Mouse (Mus musculus) heart, postnatal 0 days (tissue): ENCODE results near the gene Tmem39b. TPM values are rescaled to one million over a fixed set of nuclear protein-coding genes. Genes with fewer than 3 reads are reported as not detected.
"Not testable (repeated sequence)": the region's sequence is repeated elsewhere in the genome, so short reads cannot be mapped to it uniquely, and the experiment has no call there.

Experiments used
- ATAC-seq: fragments of 200-750 bp; cut with Nextera tagmentation; 2 replicates; pipeline ENCODE4 v1.8.0; 2017; ENCODE audit warnings: low read depth, moderate number of reproducible peaks, moderate library complexity; ENCODE audit not compliant: insufficient read depth
- DNase-seq: peaks from one replicate; pipeline ENCODE4 v3.0.0-alpha.2; 2016; ENCODE audit warnings: low spot score
- H3K27ac ChIP-seq: fragments of 300-500 bp; sonication (generic); 2 replicates; pipeline ENCODE4 v1.5.1; 2014; ENCODE audit warnings: low read depth, mild to moderate bottlenecking
- H3K27me3 ChIP-seq: fragments of 300-500 bp; sonication (generic); 2 replicates; pipeline ENCODE4 v1.6.1; 2014; ENCODE audit warnings: low read length, mixed read lengths; ENCODE audit not compliant: control insufficient read depth, insufficient read depth
- H3K36me3 ChIP-seq: fragments of 300-500 bp; sonication (generic); replicated peaks from 2 replicates; pipeline ENCODE4 v1.6.1; 2014; ENCODE audit warnings: low read length, mixed read lengths; ENCODE audit not compliant: control insufficient read depth, insufficient read depth
- H3K4me1 ChIP-seq: fragments of 300-500 bp; sonication (generic); 2 replicates; pipeline ENCODE4 v1.6.1; 2014; ENCODE audit warnings: antibody characterized with exemption; ENCODE audit not compliant: control insufficient read depth, insufficient read depth
- H3K4me2 ChIP-seq: fragments of 300-500 bp; sonication (generic); 2 replicates; pipeline ENCODE4 v1.6.1; 2014; ENCODE audit warnings: low read depth, mild to moderate bottlenecking, low read length, moderate library complexity
- H3K4me3 ChIP-seq: fragments of 300-500 bp; sonication (generic); 2 replicates; pipeline ENCODE4 v1.5.1; 2014; ENCODE audit warnings: low read depth, low read length
- H3K9ac ChIP-seq: fragments of 300-500 bp; sonication (generic); replicated peaks from 2 replicates; pipeline ENCODE4 v1.6.1; 2014; ENCODE audit warnings: low read depth, low read length, mixed read lengths
- H3K9me3 ChIP-seq: fragments of 300-500 bp; sonication (generic); replicated peaks from 2 replicates; pipeline ENCODE4 v1.6.1; 2016; ENCODE audit warnings: low read length; ENCODE audit not compliant: control insufficient read depth
- CTCF ChIP-seq: IDR thresholded peaks from 2 replicates; pipeline ENCODE4 v1.5.1; 2016; ENCODE audit warnings: antibody characterized with exemption, control low read depth, low read depth
- EP300 ChIP-seq: IDR thresholded peaks from 2 replicates; pipeline ENCODE4 v1.6.1; 2016; ENCODE audit warnings: antibody characterized with exemption, low read depth
- WGBS: fragments of 180-500 bp; shearing (Covaris S2); extraction: QIAGEN DNeasy Blood & Tissue Kit; methylation state at CpG from one replicate; pipeline ENCODE4 v1.1.7; 2014; 5-methylcytosine and 5-hydroxymethylcytosine counted together
- polyA plus RNA-seq: library from polyadenylated mRNA; unstranded; fragments of >200 nt; fragmentation: Nextera tagmentation; extraction: Ambion mirVana; gene quantifications from 2 replicates; pipeline ENCODE4 v1.2.1, GENCODE M21; 2015
- total RNA-seq: library from RNA; depleted of rRNA; stranded (reverse); fragments of >200 nt; gene quantifications from 2 replicates; pipeline ENCODE4 v1.2.3, GENCODE M21; 2014; ENCODE audit warnings: low replicate concordance

The Tmem39b gene
- total and polyA plus RNA-seq, 2 experiments from 2014 or later = 3.9 to 11.8 TPM

DNA sequence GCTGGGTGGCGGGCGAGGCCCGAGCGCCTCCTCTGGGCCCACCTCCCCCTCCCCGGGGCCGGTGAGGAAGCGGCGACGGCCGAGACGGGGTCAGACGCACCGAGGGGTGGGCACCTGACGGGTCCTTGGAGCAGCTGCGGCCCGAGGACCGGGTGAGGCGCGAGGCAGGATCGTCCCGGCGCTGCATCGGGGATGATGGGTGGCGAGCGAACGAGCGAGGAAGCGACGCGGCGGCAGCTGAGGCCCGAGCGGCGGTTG is 45.3 kb upstream of the Tmem39b start:
- Histone ChIP-seq H3K9me3 (no peaks in the 10 kb centered on the region), H3K27ac (peak overlapping the region; percentile 93), H3K9ac (peak overlapping the region; percentile 95), H3K27me3 (no peaks in the 10 kb centered on the region), H3K4me1 (peaks cover 23% of the 10 kb centered on the region), H3K4me3 (peak overlapping the region; percentile 82), H3K36me3 (no peaks in the 10 kb centered on the region), H3K4me2 (peak overlapping the region; percentile 88)
- WGBS = under 1% methylated on average over 26 of the region's 34 CpGs
- TF ChIP-seq CTCF (no peak), EP300 (no peak)
- DNase-seq (no peak), ATAC-seq (peak; percentile 22)

GRCm38 (mm10) chr4:129741251-129741973 is 44.8 kb upstream of the Tmem39b start:
- Histone ChIP-seq H3K4me2 (peak overlapping the region; percentile 88), H3K9me3 (no peaks in the 10 kb centered on the region), H3K36me3 (no peaks in the 10 kb centered on the region), H3K27me3 (no peaks in the 10 kb centered on the region), H3K4me1 (peaks cover 23% of the 10 kb centered on the region), H3K4me3 (peak overlapping the region; percentile 82), H3K27ac (peak overlapping the region; percentile 93), H3K9ac (peak overlapping the region; percentile 95)
- ATAC-seq (no peak), DNase-seq (peak; percentile 47)
- TF ChIP-seq EP300 = no peak; the same call in 1 of the 2 replicates
- TF ChIP-seq CTCF = no peak
- WGBS = under 1% methylated on average over 62 of the region's 62 CpGs

DNA sequence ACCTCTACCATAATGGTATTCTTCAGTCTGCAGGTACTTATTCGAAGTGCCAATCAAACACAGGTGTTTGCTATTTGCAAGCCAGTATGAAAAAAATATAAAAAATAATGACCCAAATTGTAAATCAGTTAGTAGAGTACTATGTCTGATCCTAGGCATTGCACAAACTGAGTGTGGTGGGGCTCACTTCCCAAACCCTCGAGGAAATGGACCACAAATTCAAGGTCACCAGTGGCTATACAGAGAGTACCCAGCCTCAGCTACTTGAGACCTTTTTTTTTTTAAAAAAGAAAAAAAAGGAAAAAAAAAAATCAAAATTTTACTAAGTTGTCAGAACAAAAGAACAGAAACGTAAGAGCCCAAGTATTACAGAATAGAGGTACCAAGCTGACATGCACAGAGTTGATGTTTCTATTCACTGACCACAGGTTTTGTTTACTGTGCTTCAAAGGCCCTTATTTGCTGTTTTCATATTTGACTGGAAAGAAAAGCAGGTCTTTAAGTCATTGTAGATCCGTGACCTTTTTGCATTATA is 42.5 kb upstream of the Tmem39b start:
- DNase-seq (no peak), ATAC-seq (no peak)
- Histone ChIP-seq H3K4me3 (no peak overlapping the region), H3K9ac (no peak overlapping the region), H3K9me3 (no peaks in the 10 kb centered on the region), H3K27ac (no peak overlapping the region), H3K4me1 (peaks cover 23% of the 10 kb centered on the region), H3K36me3 (no peaks in the 10 kb centered on the region), H3K4me2 (peak overlapping the region; percentile 5; the same call in 1 of the 2 replicates), H3K27me3 (no peaks in the 10 kb centered on the region)
- TF ChIP-seq CTCF (no peak), EP300 (no peak)
- WGBS = 55% methylated on average over 4 of the region's 4 CpGs

- H3K4me1 ChIP-seq = peaks cover 16% of the 10 kb centered on the region
- no peaks in the 10 kb centered on the region for H3K36me3 ChIP-seq
- H3K9me3 ChIP-seq = no peaks in the 10 kb centered on the region
- 68% methylated on average over 1 of the region's 1 CpGs for WGBS
- H3K4me3 ChIP-seq = no peak overlapping the region
- no peak overlapping the region for H3K27ac ChIP-seq
- no peak overlapping the region for H3K4me2 ChIP-seq
- DNase-seq = no peak
- no peaks in the 10 kb centered on the region for H3K27me3 ChIP-seq
- TF ChIP-seq CTCF = no peak
- TF ChIP-seq EP300 = no peak
- ATAC-seq = no peak
- H3K9ac ChIP-seq = no peak overlapping the region
These were observed 39.5 kb upstream of the Tmem39b start for GRCm38 (mm10) chr4:129736173-129736572.

DNA sequence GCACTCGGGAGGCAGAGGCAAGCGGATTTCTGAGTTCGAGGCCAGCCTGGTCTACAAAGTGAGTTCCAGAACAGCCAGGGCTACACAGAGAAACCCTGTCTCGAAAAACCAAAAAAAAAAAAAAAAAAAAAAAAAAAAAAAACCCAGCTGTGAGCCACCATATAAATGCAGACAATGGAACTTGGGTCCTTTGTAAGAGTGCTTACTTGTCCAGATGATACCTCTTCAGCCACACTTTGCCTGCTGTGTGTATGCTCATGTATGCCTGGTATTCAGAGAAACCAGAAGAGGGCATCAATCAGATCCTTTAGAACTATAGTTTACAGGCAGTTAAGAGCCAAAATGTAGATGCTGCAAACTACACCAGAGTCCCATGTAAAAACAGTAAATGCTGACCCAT is 38.8 kb upstream of the Tmem39b start:
- WGBS = 94% methylated on average over 3 of the region's 4 CpGs
- H3K36me3 ChIP-seq, H3K9ac ChIP-seq, H3K9me3 ChIP-seq, H3K4me3 ChIP-seq, H3K4me2 ChIP-seq, H3K27ac ChIP-seq, ATAC-seq, H3K27me3 ChIP-seq, DNase-seq: not testable (repeated sequence)
- peaks cover 14% of the 10 kb centered on the region for H3K4me1 ChIP-seq

DNA sequence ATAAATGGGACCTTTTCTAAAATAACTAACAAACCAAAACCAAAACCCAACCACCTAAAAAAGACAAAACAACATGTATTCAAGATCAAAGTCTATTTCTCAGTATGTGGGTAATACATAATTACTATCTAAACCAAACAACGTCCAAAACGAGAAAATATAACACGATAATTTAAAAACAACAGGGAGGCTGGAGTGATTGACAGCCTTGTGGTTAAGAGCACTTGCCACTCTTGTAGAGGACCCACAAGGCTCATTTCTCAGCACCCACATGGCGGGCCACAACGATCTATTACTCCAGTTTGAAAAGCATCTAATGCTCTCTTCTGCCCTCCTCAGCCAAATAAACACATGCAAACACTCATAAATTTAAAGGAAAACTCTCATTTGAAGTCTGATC is 34.8 kb upstream of the Tmem39b start:
- TF ChIP-seq EP300 = no peak
- TF ChIP-seq CTCF = no peak
- H3K27me3 ChIP-seq = no peaks in the 10 kb centered on the region
- H3K9me3 ChIP-seq = no peaks in the 10 kb centered on the region
- no peaks in the 10 kb centered on the region; the same call in 1 of the 2 replicates for H3K4me1 ChIP-seq
- DNase-seq = no peak
- H3K4me2 ChIP-seq = no peak overlapping the region
- ATAC-seq = no peak
- H3K36me3 ChIP-seq = peaks cover 32% of the 10 kb centered on the region
- no peak overlapping the region for H3K27ac ChIP-seq
- no peak overlapping the region for H3K9ac ChIP-seq
- 78% methylated on average over 5 of the region's 5 CpGs for WGBS
- H3K4me3 ChIP-seq = no peak overlapping the region
